8 mouse cellular contexts compared by ENCODE assay signal in genomic region chr4:155010870-155011269, GRCm38 (mm10). TPM values are rescaled to one million over a fixed set of nuclear protein-coding genes. Genes with fewer than 3 reads are reported as not detected.
DNase-seq lines count a peak whose midpoint lies in the region; ATAC-seq and TF ChIP-seq lines count a peak whose summit lies in the region.
"Had no signal": no experiment of that assay in that cellular context is flagged by ENCODE, and none has a peak within 500 bp of the region (broad histone marks: within the 10 kb centered on the region; RNA-seq: fewer than 3 reads in every experiment).

No protein-coding gene starts in this region.

- H3K27ac ChIP-seq in kidney, adult 2 months (ENCODE audit: insufficient read depth, low read depth, low read length): no peak overlapping the region
- no peak overlapping the region for H3K27ac ChIP-seq in intestine, postnatal 0 days (ENCODE audit: low read depth, low read length)

- H3K36me3 ChIP-seq in kidney, adult 2 months (ENCODE audit: control insufficient read depth, insufficient read depth, low read length): no peaks in the 10 kb centered on the region
- peaks cover 12% of the 10 kb centered on the region; the same call in 1 of the 2 replicates for H3K36me3 ChIP-seq in intestine, postnatal 0 days (ENCODE audit: control insufficient read depth, insufficient read depth)

- no peaks in the 10 kb centered on the region for H3K4me1 ChIP-seq in kidney, adult 2 months (ENCODE audit: control insufficient read depth, insufficient read depth, low read length)
- H3K4me1 ChIP-seq in intestine, postnatal 0 days (replicated peaks; ENCODE audit: control insufficient read depth, insufficient read depth, low read length): no peaks in the 10 kb centered on the region

- WGBS in kidney, adult 2 months: 89% methylated on average over 5 of the region's 5 CpGs
- WGBS in intestine, postnatal 0 days: 86% methylated on average over 5 of the region's 5 CpGs

- H3K9me3 ChIP-seq in intestine, postnatal 0 days (ENCODE audit: control insufficient read depth): no peaks in the 10 kb centered on the region

- DNase-seq in kidney, adult 2 months: peak; percentile 5
- no peak for DNase-seq in kidney, postnatal 10 days
- peak; percentile 63 for DNase-seq in adrenal gland, postnatal 10 days
- DNase-seq in cerebellum, adult 18-20 months: peak; percentile 87 to 91
- DNase-seq in layer of hippocampus, adult 8-10 months (ENCODE audit: low spot score in 2 of 2): peak; percentile 60 to 69
- DNase-seq in lung, postnatal 25 days (ENCODE audit: low spot score): no peak

- no peak for ATAC-seq in intestine, postnatal 0 days

- TF ChIP-seq POLR2A in kidney, adult 2 months (IDR thresholded peaks at IDR 0.05; ENCODE audit: low read depth, low read length): no peak

- H3K27me3 ChIP-seq in kidney, adult 2 months (replicated peaks; ENCODE audit: control insufficient read depth, insufficient read depth, low read length): no peaks in the 10 kb centered on the region
- no peaks in the 10 kb centered on the region for H3K27me3 ChIP-seq in intestine, postnatal 0 days (replicated peaks; ENCODE audit: control insufficient read depth, insufficient read depth, low read length)

- no peak overlapping the region for H3K4me2 ChIP-seq in intestine, postnatal 0 days (replicated peaks; ENCODE audit: low read depth)

- H3K4me3 ChIP-seq in kidney, adult 2 months (ENCODE audit: insufficient read depth, low read depth, low read length): no peak overlapping the region
- no peak overlapping the region for H3K4me3 ChIP-seq in intestine, postnatal 0 days (ENCODE audit: low read depth, low read length)

- H3K9ac ChIP-seq in intestine, postnatal 0 days (ENCODE audit: low read depth, low read length): no peak overlapping the region

- TF ChIP-seq CTCF in kidney, adult 2 months (conservative IDR thresholded peaks at IDR 0.05; ENCODE audit: insufficient read depth, insufficient read length, low read depth, low read length): no peak
- no peak for TF ChIP-seq CTCF in intestine, postnatal 0 days (IDR thresholded peaks at IDR 0.05; ENCODE audit: low read depth)

RNA-seq across cellular contexts. Expression of gene Plch2, which starts 45.7 kb away (rescaled TPM):
- polyA plus RNA-seq in kidney, adult 2 months (2012; rRNA removed): 0.52 and 2.3 TPM in 2 replicates
- total RNA-seq in adrenal gland, postnatal 10 days (2021): under 1 TPM; 0.27 to 0.79 TPM
- 100 to 1,000 TPM in 1 of 4 experiments, 10 to 100 TPM in 3; 85.1 to 110 (median 94.9) TPM for total RNA-seq in layer of hippocampus, adult 8-10 months (2022)
- polyA plus RNA-seq in intestine, postnatal 0 days (2015; fragmentation: Nextera tagmentation; extraction: Ambion mirVana): 5.3 and 5.7 TPM in 2 replicates

RNA-seq across cellular contexts. Expression of gene Pank4, which starts 46.9 kb away (rescaled TPM):
- 37.5 and 41.5 TPM in 2 replicates for polyA plus RNA-seq in kidney, adult 2 months (2012; rRNA removed)
- total RNA-seq in adrenal gland, postnatal 10 days (2021): 10 to 100 TPM; 23.1 to 35.2 TPM
- total RNA-seq in layer of hippocampus, adult 8-10 months (2022): 10 to 100 TPM; 34.4 to 46.8 (median 42.3) TPM
- polyA plus RNA-seq in intestine, postnatal 0 days (2015; fragmentation: Nextera tagmentation; extraction: Ambion mirVana): 10.9 and 11.5 TPM in 2 replicates

RNA-seq across cellular contexts. Expression of gene Hes5, which starts 50.1 kb away (rescaled TPM):
- polyA plus RNA-seq in kidney, adult 2 months (2012; rRNA removed): not detected in 2 replicates
- total RNA-seq in adrenal gland, postnatal 10 days (2021): under 1 TPM in 1 of 2 experiments, not detected in 1; 0.76 TPM
- total RNA-seq in layer of hippocampus, adult 8-10 months (2022): 10 to 100 TPM; 15.1 to 33.7 (median 22.6) TPM
- polyA plus RNA-seq in intestine, postnatal 0 days (2015; fragmentation: Nextera tagmentation; extraction: Ambion mirVana): 0.20 and 0.29 TPM in 2 replicates
- total RNA-seq: MEL had no signal

RNA-seq across cellular contexts. Expression of gene Pex10, which starts 55.9 kb away (rescaled TPM):
- polyA plus RNA-seq in kidney, adult 2 months (2012; rRNA removed): 23.9 and 25.6 TPM in 2 replicates
- 10 to 100 TPM; 21.8 to 30.1 TPM for total RNA-seq in adrenal gland, postnatal 10 days (2021)
- 10 to 100 TPM; 18.2 to 25.4 (median 21.9) TPM for total RNA-seq in layer of hippocampus, adult 8-10 months (2022)
- 11.7 and 12.9 TPM in 2 replicates for polyA plus RNA-seq in intestine, postnatal 0 days (2015; fragmentation: Nextera tagmentation; extraction: Ambion mirVana)

Comparison
In these comparisons a context has a peak if more than half of its experiments do, and no peak if none do; other contexts are left out.
1. DNase-seq: peak in kidney, adult 2 months (single experiment), adrenal gland, postnatal 10 days (single experiment), cerebellum, adult 18-20 months (2 of 2) and layer of hippocampus, adult 8-10 months (2 of 2); none in kidney, postnatal 10 days (single experiment) and lung, postnatal 25 days (single experiment).
2. RNA of gene Plch2, which starts 45.7 kb away (total RNA-seq): 85.1 to 110 TPM in layer of hippocampus, adult 8-10 months; 0.27 to 0.79 TPM in adrenal gland, postnatal 10 days; every median in the first group is over 10 times any median in the second.
3. RNA of gene Hes5, which starts 50.1 kb away (total RNA-seq): 15.1 to 33.7 TPM in layer of hippocampus, adult 8-10 months; 0.76 TPM in adrenal gland, postnatal 10 days; every median in the first group is over 4 times any median in the second.